Mouse (Mus musculus) gastrocnemius, postnatal 36 days (tissue): ENCODE data around the gene Slc6a19. TPM values are rescaled to one million over a fixed set of nuclear protein-coding genes. Genes with fewer than 3 reads are reported as not detected.

Experiments used
- DNase-seq, 2 experiments: peaks; one replicate each; pipeline ENCODE4 v3.0.0; 2022
- intact Hi-C: fragments of 180-260 bp; cut with DNase I; formaldehyde crosslinking; loops from one replicate; pipeline ENCODE4 v1.15.1; 2025
- total RNA-seq, 2 experiments: library from RNA; stranded (reverse); gene quantifications; 2 replicates each; pipeline ENCODE4 v1.2.3; 2021

The Slc6a19 gene
- total RNA-seq, 2 experiments from 2014 or later: not detected

DNA sequence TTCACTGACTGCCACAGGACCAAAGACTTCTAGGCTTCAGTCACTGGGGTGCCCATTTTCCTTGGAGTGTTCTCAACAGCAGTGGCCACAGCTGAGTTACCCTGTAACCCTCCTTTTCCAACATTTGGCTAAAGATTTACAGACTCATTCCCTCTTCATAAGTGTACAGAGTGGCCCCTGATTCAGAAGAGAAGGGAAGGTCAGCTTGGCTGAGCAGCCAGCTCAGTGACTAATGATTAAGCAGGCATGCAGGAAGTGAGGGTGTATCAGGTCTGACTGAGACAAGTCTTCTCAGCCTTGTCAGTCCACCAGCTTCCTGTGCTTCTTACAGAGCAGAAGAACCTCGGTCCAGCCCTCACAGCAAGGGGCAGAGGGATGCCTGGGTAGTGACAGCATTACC lies 24.3 kb downstream of the Slc6a19 start:
- DNase-seq: no peak
- intact Hi-C loops: loop anchor here (10.0 kb wide), 1 partner anchor 256 kb away; no protein-coding TSS in a partner anchor

DNA sequence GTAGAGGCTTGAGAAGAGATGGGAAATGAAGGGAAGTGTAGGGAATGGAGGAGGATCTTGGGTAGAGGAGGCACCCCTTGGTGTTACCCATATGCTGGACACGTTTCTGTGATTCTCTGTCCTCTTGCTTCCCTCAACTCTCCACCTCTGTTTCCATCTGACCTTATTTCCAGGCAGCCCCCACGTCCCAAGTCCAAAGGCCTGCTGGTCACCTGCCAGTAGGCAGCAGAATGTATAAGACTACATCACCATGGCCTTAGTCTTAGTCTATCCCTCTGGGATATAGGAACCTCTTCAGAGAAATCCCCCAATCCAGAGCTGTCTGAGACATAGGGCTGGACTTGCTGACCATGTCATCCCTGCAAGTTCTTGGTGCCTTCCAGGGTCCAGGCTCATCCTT lies 25.4 kb downstream of the Slc6a19 start:
- DNase-seq: no peak
- intact Hi-C loops: no loop called here

DNA sequence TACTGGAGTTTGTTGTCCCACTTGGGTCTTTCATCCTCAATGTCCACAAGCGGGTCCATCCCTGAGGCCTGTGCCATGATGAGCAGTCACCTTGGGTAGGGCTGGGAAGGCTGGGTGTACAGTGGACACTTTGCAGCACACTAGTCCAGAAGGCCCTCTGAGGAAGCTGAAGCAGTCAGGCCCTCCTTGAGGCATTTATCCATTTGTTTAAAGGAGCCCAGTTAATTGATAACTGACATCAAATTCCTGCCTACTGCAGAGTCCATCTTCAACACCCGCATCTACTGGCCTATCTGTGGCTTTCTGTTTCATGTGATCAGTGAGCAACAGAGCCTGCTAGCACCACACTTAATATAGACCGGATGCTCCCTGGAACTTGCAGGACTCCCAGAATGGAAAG lies 26.8 kb downstream of the Slc6a19 start, which contains the start of gene Slc6a18:
Gene Slc6a18, minus strand, starts transcription at position 171 of the 400 bp plus-strand sequence.
- intact Hi-C loops: no loop called here
- DNase-seq: no peak

DNA sequence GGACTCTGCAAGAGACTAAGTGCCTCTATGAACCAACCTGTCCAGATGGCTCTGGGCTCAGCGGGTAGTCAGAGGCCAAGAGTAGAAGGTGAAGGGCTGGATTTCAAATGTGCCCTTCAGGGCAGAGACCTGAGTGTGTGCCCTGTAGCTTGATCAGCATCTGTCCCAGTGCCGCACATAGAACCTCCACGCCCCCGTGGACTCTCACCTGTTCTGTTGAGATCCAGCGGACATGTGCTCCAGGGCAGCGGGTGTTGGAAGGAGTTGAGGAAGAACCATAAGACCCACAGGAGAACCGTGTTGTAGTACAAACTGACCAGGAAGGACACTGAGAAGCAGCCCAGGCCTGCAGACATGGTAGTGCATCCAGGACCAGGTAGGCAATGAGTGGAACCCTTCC lies 29.5 kb downstream of the Slc6a19 start:
- no peak for DNase-seq
- intact Hi-C loops: no loop called here

DNA sequence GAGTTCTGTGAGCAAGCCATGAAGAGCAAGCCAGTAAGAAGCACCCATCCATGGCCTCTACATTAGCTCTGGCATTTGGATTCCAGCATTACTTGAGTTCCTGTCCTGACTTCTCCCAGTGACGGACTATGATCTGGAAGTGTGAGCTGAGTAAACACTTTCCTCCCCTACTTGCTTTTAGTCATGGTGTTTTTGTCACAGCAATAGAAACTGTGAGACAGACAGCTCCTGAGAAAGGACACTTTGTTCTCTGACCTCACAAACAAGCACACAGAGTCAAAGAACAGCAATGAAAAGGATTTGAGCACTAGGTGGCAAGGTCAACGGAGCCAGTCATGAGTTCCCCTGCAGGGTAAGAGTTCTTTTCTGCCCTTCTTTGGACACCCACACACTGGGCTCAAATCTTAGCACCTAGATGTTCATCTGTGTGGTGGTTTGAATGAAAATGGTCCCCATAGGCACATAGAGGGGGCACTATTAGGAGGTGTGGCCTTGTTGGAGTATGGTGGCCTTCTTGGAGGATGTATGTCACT lies 44.4 kb downstream of the Slc6a19 start:
- intact Hi-C loops: no loop called here
- no peak for DNase-seq

DNA sequence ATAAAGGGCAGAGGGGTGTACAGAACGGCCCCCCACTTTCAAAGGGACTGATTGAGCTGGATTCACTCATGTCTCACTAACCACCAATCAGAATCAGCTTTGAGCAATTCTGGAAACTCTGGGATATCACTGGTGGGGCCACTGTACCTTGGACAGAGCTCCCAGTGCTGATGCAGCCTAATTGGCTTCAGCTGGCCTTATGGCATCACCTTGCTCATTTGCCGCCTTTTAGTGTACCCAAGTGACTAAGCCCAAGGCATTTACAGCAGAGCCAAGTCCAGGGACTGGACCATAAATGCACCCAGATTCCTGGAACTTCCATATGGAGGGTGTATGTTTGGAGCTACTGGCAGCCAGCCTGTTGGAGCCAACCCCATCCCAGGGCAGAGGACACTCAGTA lies 45.7 kb downstream of the Slc6a19 start:
- DNase-seq: no peak
- intact Hi-C loops: no loop called here

DNA sequence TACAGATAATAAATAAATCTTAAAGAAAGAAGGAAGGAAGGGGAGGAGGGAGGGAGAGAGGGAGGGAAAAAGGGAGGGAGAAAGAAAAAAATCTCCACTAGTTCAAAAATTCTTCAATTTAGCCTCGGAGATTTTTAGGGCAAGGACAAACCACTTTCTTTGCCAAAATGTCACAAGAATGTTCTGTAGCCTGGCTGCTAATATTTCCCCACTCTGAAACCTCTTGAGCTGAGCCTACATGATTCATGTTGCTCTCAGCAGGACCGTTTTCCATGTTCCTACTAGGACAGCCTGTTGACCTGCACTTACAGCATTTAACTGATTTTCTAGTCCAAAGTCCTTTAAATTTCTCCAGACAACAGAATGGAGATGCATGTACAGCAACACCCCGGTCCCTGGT lies 49.7 kb downstream of the Slc6a19 start:
- DNase-seq: no peak
- intact Hi-C loops: no loop called here

DNA sequence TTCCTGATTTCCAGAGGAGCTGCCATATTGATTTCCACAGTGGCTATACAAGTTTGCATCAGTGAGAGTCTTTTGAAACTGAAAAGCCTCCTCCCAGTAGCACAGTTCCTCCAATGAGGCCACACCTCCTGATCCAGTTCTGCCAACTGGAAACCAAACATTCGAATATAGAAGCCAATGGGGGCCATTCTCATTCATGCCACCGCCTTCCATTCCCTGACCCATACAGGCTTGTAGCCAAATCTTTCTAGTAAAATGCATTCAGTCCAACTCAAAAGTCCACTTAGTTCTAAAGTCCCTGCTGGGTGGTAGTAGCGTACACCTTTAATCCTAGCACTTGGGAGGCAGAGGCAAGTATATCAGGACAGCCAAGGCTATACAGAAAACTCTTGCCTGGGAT lies 51.4 kb downstream of the Slc6a19 start:
- intact Hi-C loops: no loop called here
- DNase-seq: no peak

DNA sequence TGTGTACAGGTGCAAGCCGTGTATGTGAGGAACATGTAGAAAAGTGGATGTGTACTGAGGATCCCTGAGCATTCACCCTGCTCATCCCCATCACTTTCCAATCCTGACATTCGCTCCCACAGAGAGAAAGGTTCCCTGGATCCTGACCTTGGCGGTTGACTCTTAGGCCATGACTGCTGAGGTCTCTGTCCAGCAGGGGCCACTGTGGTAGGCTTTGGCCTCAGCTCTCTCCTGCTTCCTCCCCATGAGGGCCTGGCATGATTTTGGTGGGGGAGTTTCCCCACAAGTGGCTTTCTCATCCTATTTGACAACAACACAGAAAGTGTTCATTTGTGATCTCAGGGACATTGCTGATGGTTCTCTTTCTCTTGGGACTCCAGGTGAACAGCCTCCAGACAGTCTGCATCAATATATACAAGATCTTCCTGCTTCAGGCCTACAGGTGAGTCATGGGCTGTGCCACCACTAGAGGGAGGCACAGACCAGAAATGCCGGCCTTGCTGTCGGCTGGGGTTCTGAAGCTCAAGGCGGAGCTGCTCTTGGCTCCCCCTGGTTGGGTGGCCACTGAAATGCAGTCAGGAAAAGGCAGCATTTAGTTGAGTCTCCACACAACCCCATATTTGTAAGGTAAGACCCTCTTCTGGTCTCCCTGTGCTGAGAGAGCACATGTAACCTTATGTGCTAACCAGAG lies 58.1 kb downstream of the Slc6a19 start:
- intact Hi-C loops: no loop called here
- DNase-seq: no peak

DNA sequence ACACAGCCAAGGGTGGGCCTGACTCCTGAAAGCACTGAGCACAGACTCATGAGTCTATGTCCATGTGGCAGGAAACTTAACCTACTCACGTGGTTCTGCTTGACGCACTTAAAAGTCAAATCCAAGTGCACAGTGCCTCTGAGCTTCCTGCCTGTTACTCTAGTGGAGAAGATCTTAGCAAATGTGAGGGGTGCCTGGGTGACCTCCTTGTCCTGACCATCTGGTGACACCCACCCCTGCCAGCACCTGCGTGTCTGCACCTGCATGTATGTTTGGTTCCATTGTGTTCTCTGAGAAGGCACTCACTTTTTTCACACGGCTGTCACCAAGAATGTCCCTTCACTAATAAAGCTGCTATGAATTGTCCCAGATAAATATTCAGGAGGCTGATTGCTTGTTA lies 63.4 kb downstream of the Slc6a19 start:
- intact Hi-C loops: no loop called here
- no peak for DNase-seq

DNA sequence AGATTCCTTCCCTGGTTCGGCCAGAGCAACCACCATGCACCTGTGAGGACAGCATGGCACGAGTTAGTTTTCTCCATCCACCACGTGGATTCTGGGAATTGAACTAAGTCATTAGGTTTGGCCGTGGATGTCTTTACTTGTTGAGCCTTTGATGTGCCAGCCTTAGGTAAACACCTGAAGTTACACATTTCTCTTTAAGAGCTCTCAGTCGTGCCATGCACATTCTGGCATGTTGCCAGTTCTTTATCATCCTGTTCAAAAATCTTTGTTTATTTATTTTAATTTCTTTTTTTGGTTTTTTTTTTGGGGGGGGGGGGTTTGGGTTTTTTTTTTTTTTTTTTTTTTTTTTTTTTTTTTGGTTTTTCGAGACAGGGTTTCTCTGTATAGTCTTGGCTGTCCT lies 66.8 kb downstream of the Slc6a19 start:
- intact Hi-C loops: no loop called here

DNA sequence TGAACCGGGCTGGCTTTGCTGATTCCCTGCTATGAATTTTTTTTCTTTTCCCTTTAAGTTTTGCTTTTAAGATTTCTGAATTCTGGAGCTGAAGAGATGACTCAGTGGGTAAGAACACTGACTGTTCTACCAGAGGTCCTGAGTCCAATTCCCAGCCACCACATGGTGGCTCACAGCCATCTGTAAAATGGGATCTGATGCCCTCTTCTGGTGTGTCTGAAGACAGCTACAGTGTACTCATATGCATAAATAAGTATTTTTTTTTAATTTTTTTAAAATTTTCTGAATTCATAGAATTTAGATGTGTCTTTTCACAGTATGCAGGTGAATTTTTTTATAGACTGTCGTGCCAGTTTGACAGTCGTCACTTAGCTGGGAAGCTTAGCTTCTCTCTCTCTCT lies 72.8 kb downstream of the Slc6a19 start:
- intact Hi-C loops: no loop called here
- no peak for DNase-seq

More for the DNA sequence above, 66.8 kb downstream of the Slc6a19 start:
- DNase-seq: no peak

Other genes starting within 250 kb of the Slc6a19 start
- gene Lpcat1, start 237.7 kb downstream of the Slc6a19 start, total RNA-seq: 1 to 10 TPM; 2.7 TPM
- not detected for gene Slc6a3, start 168.1 kb downstream of the Slc6a19 start, total RNA-seq
- gene Clptm1l, start 100.9 kb downstream of the Slc6a19 start, total RNA-seq: 10 to 100 TPM; 28.8 to 30.1 TPM
- under 1 TPM in 1 of 2 experiments, not detected in 1; 0.30 TPM for gene Tert, start 78.0 kb downstream of the Slc6a19 start, total RNA-seq
- not detected for gene Slc6a18, start 26.8 kb downstream of the Slc6a19 start, total RNA-seq
- 1 to 10 TPM; 4.3 to 5.5 TPM for gene Slc12a7, start 28.2 kb upstream of the Slc6a19 start, total RNA-seq
- gene Nkd2, start 142.8 kb upstream of the Slc6a19 start, total RNA-seq: 1 to 10 TPM; 1.1 to 1.6 TPM
- gene Trip13, start 232.9 kb upstream of the Slc6a19 start, total RNA-seq: under 1 TPM in 1 of 2 experiments, not detected in 1; 0.13 TPM
- gene Brd9, start 232.9 kb upstream of the Slc6a19 start, total RNA-seq: 10 to 100 TPM in 1 of 2 experiments, 1 to 10 TPM in 1; 8.3 to 11.0 TPM